Mouse (Mus musculus): ENCODE results near the gene Tomm20l. TPM values are rescaled to one million over a fixed set of nuclear protein-coding genes. Genes with fewer than 3 reads are reported as not detected.

Gene Tomm20l
- polyA plus RNA-seq, 1 experiment, result not detected

GRCm38 (mm10) chr12:71150167-71150566, 38.9 kb downstream of the Tomm20l start:
- TF ChIP-seq CTCF (IDR thresholded peaks at IDR 0.05; ENCODE audit: extremely low read depth, insufficient read length, insufficient replicate concordance, low read depth, low read length), result no peak
- no peak for TF ChIP-seq POLR2A (IDR thresholded peaks at IDR 0.05; ENCODE audit: low read depth, low read length)
- H3K36me3 ChIP-seq (ENCODE audit: control insufficient read depth, insufficient read depth, low read length), result peaks cover 27% of the 10 kb centered on the region
- no peak overlapping the region for H3K27ac ChIP-seq (ENCODE audit: insufficient read depth, low read depth, low read length)
- WGBS, result 89% methylated on average over 8 of the region's 8 CpGs
- no peaks in the 10 kb centered on the region for H3K4me1 ChIP-seq (ENCODE audit: control insufficient read depth, insufficient read depth, insufficient read length, low read length)
- H3K4me3 ChIP-seq (ENCODE audit: low read depth, low read length), result no peak overlapping the region
- H3K27me3 ChIP-seq (ENCODE audit: control insufficient read depth, insufficient read depth, low read length), result no peaks in the 10 kb centered on the region

GRCm38 (mm10) chr12:71154979-71155378, 43.8 kb downstream of the Tomm20l start:
- TF ChIP-seq CTCF (IDR thresholded peaks at IDR 0.05; ENCODE audit: extremely low read depth, insufficient read length, insufficient replicate concordance, low read depth, low read length), result no peak
- TF ChIP-seq POLR2A (IDR thresholded peaks at IDR 0.05; ENCODE audit: low read depth, low read length), result no peak
- H3K36me3 ChIP-seq (ENCODE audit: control insufficient read depth, insufficient read depth, low read length), result peaks cover 35% of the 10 kb centered on the region
- 86% methylated on average over 6 of the region's 6 CpGs for WGBS
- no peaks in the 10 kb centered on the region for H3K27me3 ChIP-seq (ENCODE audit: control insufficient read depth, insufficient read depth, low read length)
- no peak overlapping the region for H3K4me3 ChIP-seq (ENCODE audit: low read depth, low read length)
- no peak overlapping the region for H3K27ac ChIP-seq (ENCODE audit: insufficient read depth, low read depth, low read length)
- H3K4me1 ChIP-seq (ENCODE audit: control insufficient read depth, insufficient read depth, insufficient read length, low read length), result no peaks in the 10 kb centered on the region

DNA sequence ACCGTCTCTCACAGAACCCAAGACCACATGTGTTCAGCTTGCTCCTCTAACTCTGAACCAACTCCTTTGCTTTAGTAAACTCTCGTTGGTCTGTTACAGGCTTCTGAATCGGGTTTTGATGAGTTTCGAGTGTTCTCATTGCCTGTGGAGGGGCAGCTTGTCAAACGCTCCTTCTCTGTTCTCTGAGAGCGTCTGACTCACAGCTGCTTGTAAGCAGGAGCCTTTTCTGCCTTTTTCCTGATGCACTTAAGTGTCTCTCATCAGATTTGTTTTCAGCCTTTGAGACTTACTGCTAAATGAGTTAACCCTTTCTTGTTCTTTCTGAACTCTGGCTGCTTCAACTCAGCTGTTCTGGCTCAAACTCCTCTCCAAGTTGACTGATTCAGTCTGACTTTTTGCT, 46.7 kb downstream of the Tomm20l start:
- H3K4me3 ChIP-seq (ENCODE audit: low read depth, low read length), result no peak overlapping the region
- WGBS, result 85% methylated on average over 6 of the region's 6 CpGs
- H3K36me3 ChIP-seq (ENCODE audit: control insufficient read depth, insufficient read depth, low read length), result peaks cover 30% of the 10 kb centered on the region
- no peaks in the 10 kb centered on the region for H3K4me1 ChIP-seq (ENCODE audit: control insufficient read depth, insufficient read depth, insufficient read length, low read length)
- no peaks in the 10 kb centered on the region for H3K27me3 ChIP-seq (ENCODE audit: control insufficient read depth, insufficient read depth, low read length)
- no peak for TF ChIP-seq CTCF (IDR thresholded peaks at IDR 0.05; ENCODE audit: extremely low read depth, insufficient read length, insufficient replicate concordance, low read depth, low read length)
- no peak for TF ChIP-seq POLR2A (IDR thresholded peaks at IDR 0.05; ENCODE audit: low read depth, low read length)
- H3K27ac ChIP-seq (ENCODE audit: insufficient read depth, low read depth, low read length), result no peak overlapping the region

DNA sequence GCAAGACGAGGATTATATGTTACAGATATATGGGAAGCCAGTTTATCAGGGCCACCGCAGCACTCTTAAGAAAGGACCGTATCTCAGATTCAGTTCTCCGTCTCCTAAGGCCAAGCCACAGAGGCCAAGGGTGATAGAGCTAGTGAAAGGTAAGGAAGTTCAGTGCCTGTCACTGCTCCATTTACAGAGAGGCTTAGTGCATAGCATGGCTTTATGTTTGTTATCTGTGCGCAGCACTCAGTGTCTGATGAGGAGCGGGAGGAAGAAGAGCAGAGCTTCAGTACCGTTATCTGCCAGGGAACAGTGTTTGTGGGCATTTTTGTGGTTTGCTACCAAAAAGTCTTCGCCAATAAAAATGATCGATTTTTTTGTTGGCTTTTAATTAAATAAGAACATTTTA, 53.2 kb downstream of the Tomm20l start:
- TF ChIP-seq POLR2A (IDR thresholded peaks at IDR 0.05; ENCODE audit: low read depth, low read length), result no peak
- no peak for TF ChIP-seq CTCF (IDR thresholded peaks at IDR 0.05; ENCODE audit: extremely low read depth, insufficient read length, insufficient replicate concordance, low read depth, low read length)
- 95% methylated on average over 9 of the region's 9 CpGs for WGBS
- H3K27me3 ChIP-seq (ENCODE audit: control insufficient read depth, insufficient read depth, low read length), result no peaks in the 10 kb centered on the region
- peaks cover 27% of the 10 kb centered on the region for H3K36me3 ChIP-seq (ENCODE audit: control insufficient read depth, insufficient read depth, low read length)
- no peak overlapping the region for H3K4me3 ChIP-seq (ENCODE audit: low read depth, low read length)
- H3K4me1 ChIP-seq (ENCODE audit: control insufficient read depth, insufficient read depth, insufficient read length, low read length), result no peaks in the 10 kb centered on the region
- no peak overlapping the region for H3K27ac ChIP-seq (ENCODE audit: insufficient read depth, low read depth, low read length)

- H3K27me3 ChIP-seq (ENCODE audit: control insufficient read depth, insufficient read depth, low read length), result no peaks in the 10 kb centered on the region
- H3K36me3 ChIP-seq (ENCODE audit: control insufficient read depth, insufficient read depth, low read length), result peaks cover 27% of the 10 kb centered on the region
- TF ChIP-seq CTCF (IDR thresholded peaks at IDR 0.05; ENCODE audit: extremely low read depth, insufficient read length, insufficient replicate concordance, low read depth, low read length) (no peak), POLR2A (IDR thresholded peaks at IDR 0.05; ENCODE audit: low read depth, low read length) (no peak)
- WGBS, result 82% methylated on average over 1 of the region's 1 CpGs
- no peak overlapping the region for H3K27ac ChIP-seq (ENCODE audit: insufficient read depth, low read depth, low read length)
- H3K4me1 ChIP-seq (ENCODE audit: control insufficient read depth, insufficient read depth, insufficient read length, low read length), result no peaks in the 10 kb centered on the region
- no peak overlapping the region for H3K4me3 ChIP-seq (ENCODE audit: low read depth, low read length)
These were observed 58.7 kb downstream of the Tomm20l start for GRCm38 (mm10) chr12:71169911-71170310.

Other genes with a start within 250 kb of the Tomm20l start
- gene Actr10, start 173.6 kb upstream of the Tomm20l start, polyA plus RNA-seq (2012; rRNA removed), result 2.9 and 6.4 TPM in 2 replicates
- 4.4 and 7.1 TPM in 2 replicates for gene Psma3, start 136.8 kb upstream of the Tomm20l start, polyA plus RNA-seq (2012; rRNA removed)
- gene Arid4a, start 95.4 kb upstream of the Tomm20l start, polyA plus RNA-seq (2012; rRNA removed), result 2.3 and 2.4 TPM in 2 replicates
- 7.4 and 7.9 TPM in 2 replicates for gene Timm9, start 25.3 kb downstream of the Tomm20l start, polyA plus RNA-seq (2012; rRNA removed)
- gene 2700049A03Rik, start 25.4 kb downstream of the Tomm20l start, polyA plus RNA-seq (2012; rRNA removed), result 0.63 and 1.2 TPM in 2 replicates
- gene Dact1, start 198.5 kb downstream of the Tomm20l start, polyA plus RNA-seq (2012; rRNA removed), result 3.1 and 4.2 TPM in 2 replicates